Mouse (Mus musculus): ENCODE measurements around the gene Vangl1. TPM values are rescaled to one million over a fixed set of nuclear protein-coding genes. Genes with fewer than 3 reads are reported as not detected.

Vangl1 gene
- polyA plus RNA-seq, 1 experiment, result 16.1 TPM

GRCm38 (mm10) chr3:102195762-102196161, 8.7 kb downstream of the Vangl1 start:
- WGBS, result 62% methylated on average over 2 of the region's 2 CpGs
- no peak overlapping the region for H3K4me3 ChIP-seq (replicated peaks; ENCODE audit: control insufficient read depth, low read depth, low read length)
- TF ChIP-seq POLR2A (IDR thresholded peaks at IDR 0.05; ENCODE audit: borderline replicate concordance, control insufficient read depth, low read depth, low read length) (no peak), CTCF (IDR thresholded peaks at IDR 0.05; ENCODE audit: control insufficient read depth, insufficient read depth, low read length) (no peak)
- H3K4me1 ChIP-seq (ENCODE audit: control insufficient read depth, insufficient read depth, low read length), result no peaks in the 10 kb centered on the region
- no peak overlapping the region for H3K27ac ChIP-seq (ENCODE audit: control insufficient read depth, insufficient read depth, low read depth, low read length, poor library complexity)

GRCm38 (mm10) chr3:102194291-102195051, 10.0 kb downstream of the Vangl1 start:
- Histone ChIP-seq H3K27ac (ENCODE audit: control insufficient read depth, insufficient read depth, low read depth, low read length, poor library complexity) (no peak overlapping the region), H3K4me1 (ENCODE audit: control insufficient read depth, insufficient read depth, low read length) (no peaks in the 10 kb centered on the region), H3K4me3 (replicated peaks; ENCODE audit: control insufficient read depth, low read depth, low read length) (no peak overlapping the region)
- WGBS, result 16% methylated on average over 11 of the region's 11 CpGs
- no peak for TF ChIP-seq POLR2A (IDR thresholded peaks at IDR 0.05; ENCODE audit: borderline replicate concordance, control insufficient read depth, low read depth, low read length)
- TF ChIP-seq CTCF (IDR thresholded peaks at IDR 0.05; ENCODE audit: control insufficient read depth, insufficient read depth, low read length), result no peak

GRCm38 (mm10) chr3:102193488-102194290, 10.8 kb downstream of the Vangl1 start:
- Histone ChIP-seq H3K27ac (ENCODE audit: control insufficient read depth, insufficient read depth, low read depth, low read length, poor library complexity) (no peak overlapping the region), H3K4me1 (ENCODE audit: control insufficient read depth, insufficient read depth, low read length) (no peaks in the 10 kb centered on the region), H3K4me3 (replicated peaks; ENCODE audit: control insufficient read depth, low read depth, low read length) (no peak overlapping the region)
- TF ChIP-seq POLR2A (IDR thresholded peaks at IDR 0.05; ENCODE audit: borderline replicate concordance, control insufficient read depth, low read depth, low read length) (no peak), CTCF (IDR thresholded peaks at IDR 0.05; ENCODE audit: control insufficient read depth, insufficient read depth, low read length) (no peak)
- 24% methylated on average over 20 of the region's 20 CpGs for WGBS

- Histone ChIP-seq H3K4me1 (ENCODE audit: control insufficient read depth, insufficient read depth, low read length) (no peaks in the 10 kb centered on the region), H3K4me3 (replicated peaks; ENCODE audit: control insufficient read depth, low read depth, low read length) (no peak overlapping the region), H3K27ac (ENCODE audit: control insufficient read depth, insufficient read depth, low read depth, low read length, poor library complexity) (no peak overlapping the region)
- TF ChIP-seq CTCF (IDR thresholded peaks at IDR 0.05; ENCODE audit: control insufficient read depth, insufficient read depth, low read length) (no peak), POLR2A (IDR thresholded peaks at IDR 0.05; ENCODE audit: borderline replicate concordance, control insufficient read depth, low read depth, low read length) (no peak)
- 75% methylated on average over 2 of the region's 2 CpGs for WGBS
These were observed 11.9 kb downstream of the Vangl1 start for GRCm38 (mm10) chr3:102192621-102193020.

- TF ChIP-seq CTCF (IDR thresholded peaks at IDR 0.05; ENCODE audit: control insufficient read depth, insufficient read depth, low read length) (no peak), POLR2A (IDR thresholded peaks at IDR 0.05; ENCODE audit: borderline replicate concordance, control insufficient read depth, low read depth, low read length) (no peak)
- WGBS, result 85% methylated on average over 3 of the region's 3 CpGs
- no peak overlapping the region for H3K27ac ChIP-seq (ENCODE audit: control insufficient read depth, insufficient read depth, low read depth, low read length, poor library complexity)
- no peak overlapping the region for H3K4me3 ChIP-seq (replicated peaks; ENCODE audit: control insufficient read depth, low read depth, low read length)
- H3K4me1 ChIP-seq (ENCODE audit: control insufficient read depth, insufficient read depth, low read length), result no peaks in the 10 kb centered on the region
These were observed 12.9 kb downstream of the Vangl1 start for GRCm38 (mm10) chr3:102191575-102191974.

GRCm38 (mm10) chr3:102190642-102191041, 13.9 kb downstream of the Vangl1 start:
- Histone ChIP-seq H3K4me3 (replicated peaks; ENCODE audit: control insufficient read depth, low read depth, low read length) (no peak overlapping the region), H3K27ac (ENCODE audit: control insufficient read depth, insufficient read depth, low read depth, low read length, poor library complexity) (no peak overlapping the region), H3K4me1 (ENCODE audit: control insufficient read depth, insufficient read depth, low read length) (no peaks in the 10 kb centered on the region)
- TF ChIP-seq POLR2A (IDR thresholded peaks at IDR 0.05; ENCODE audit: borderline replicate concordance, control insufficient read depth, low read depth, low read length) (no peak), CTCF (IDR thresholded peaks at IDR 0.05; ENCODE audit: control insufficient read depth, insufficient read depth, low read length) (no peak)

- Histone ChIP-seq H3K4me1 (ENCODE audit: control insufficient read depth, insufficient read depth, low read length) (no peaks in the 10 kb centered on the region), H3K4me3 (replicated peaks; ENCODE audit: control insufficient read depth, low read depth, low read length) (no peak overlapping the region), H3K27ac (ENCODE audit: control insufficient read depth, insufficient read depth, low read depth, low read length, poor library complexity) (no peak overlapping the region)
- TF ChIP-seq CTCF (IDR thresholded peaks at IDR 0.05; ENCODE audit: control insufficient read depth, insufficient read depth, low read length) (no peak), POLR2A (IDR thresholded peaks at IDR 0.05; ENCODE audit: borderline replicate concordance, control insufficient read depth, low read depth, low read length) (no peak)
- 59% methylated on average over 4 of the region's 4 CpGs for WGBS
These were observed 14.5 kb downstream of the Vangl1 start for GRCm38 (mm10) chr3:102190015-102190414.

- Histone ChIP-seq H3K27ac (ENCODE audit: control insufficient read depth, insufficient read depth, low read depth, low read length, poor library complexity) (no peak overlapping the region), H3K4me1 (ENCODE audit: control insufficient read depth, insufficient read depth, low read length) (no peaks in the 10 kb centered on the region), H3K4me3 (replicated peaks; ENCODE audit: control insufficient read depth, low read depth, low read length) (no peak overlapping the region)
- TF ChIP-seq POLR2A (IDR thresholded peaks at IDR 0.05; ENCODE audit: borderline replicate concordance, control insufficient read depth, low read depth, low read length) (no peak), CTCF (IDR thresholded peaks at IDR 0.05; ENCODE audit: control insufficient read depth, insufficient read depth, low read length) (no peak)
- WGBS, result 79% methylated on average over 6 of the region's 6 CpGs
These were observed 15.5 kb downstream of the Vangl1 start for GRCm38 (mm10) chr3:102188972-102189371.

Measured in bone marrow, adult 2 months (tissue).